10 mouse cellular contexts compared by ENCODE assay signal in the genomic region with DNA sequence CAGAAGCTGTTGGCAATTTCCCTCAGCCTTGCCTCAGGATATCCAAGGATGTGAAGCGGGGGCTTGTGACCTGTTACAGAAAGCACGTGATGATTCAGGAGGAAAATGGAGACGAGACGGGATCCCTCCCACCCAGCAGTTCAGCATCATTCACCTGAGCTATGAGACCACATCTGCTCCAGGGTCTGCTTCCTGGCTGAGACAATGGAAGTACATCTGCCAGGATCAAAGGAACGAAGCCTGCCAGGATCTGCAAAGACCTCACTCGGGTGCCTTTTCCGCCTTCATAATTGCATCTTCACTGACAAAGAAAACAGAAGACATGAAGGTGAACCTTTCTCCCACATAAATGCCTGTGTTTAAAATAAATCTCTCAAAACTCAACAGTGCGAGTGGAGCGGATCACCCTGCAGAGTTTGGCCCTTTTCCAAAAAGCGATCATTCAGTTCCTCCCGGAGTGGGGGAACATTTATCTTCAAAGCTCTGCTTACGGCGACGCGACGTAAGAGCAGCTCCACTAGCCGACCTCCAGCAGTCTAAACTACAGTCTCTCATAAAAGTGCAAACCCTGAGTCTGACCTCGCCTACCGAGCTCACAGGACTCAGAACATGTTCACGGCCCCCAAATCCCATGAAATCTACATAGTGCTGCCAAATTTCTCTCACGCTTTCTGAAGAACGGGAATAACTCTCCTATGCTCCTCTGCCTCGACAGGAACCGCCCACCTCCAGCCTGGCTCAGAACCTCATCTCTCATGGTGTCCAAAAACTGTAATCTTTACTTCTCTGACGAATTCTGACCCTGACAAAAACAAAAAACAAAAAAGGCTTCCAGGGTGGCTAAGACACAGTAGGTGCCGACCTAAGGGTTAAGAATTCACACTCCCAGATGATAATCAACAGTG.
A peak's percentile ranks its signal among the peaks of the same experiment; 100 is the strongest.
DNase-seq lines count a peak whose midpoint lies in the region; ATAC-seq lines count a peak whose summit lies in the region.
"Had no signal": no experiment of that assay in that cellular context is flagged by ENCODE, and none has a peak within 500 bp of the region (broad histone marks: within the 10 kb centered on the region; RNA-seq: fewer than 3 reads in every experiment).

No protein-coding gene starts in this region.

- no peaks in the 10 kb centered on the region for H3K4me1 ChIP-seq in forebrain, embryonic 15.5 days
- H3K4me1 ChIP-seq in forebrain, embryonic 12.5 days, result no peaks in the 10 kb centered on the region
- H3K4me1 ChIP-seq in kidney, embryonic 16.5 days (ENCODE audit: insufficient read depth, low read length), result peaks cover 8% of the 10 kb centered on the region; the same call in 1 of the 2 replicates
- H3K4me1 ChIP-seq in intestine, embryonic 16.5 days (ENCODE audit: control insufficient read depth, insufficient read depth, low read length), result no peaks in the 10 kb centered on the region

- no peaks in the 10 kb centered on the region for H3K9me3 ChIP-seq in forebrain, embryonic 15.5 days
- H3K9me3 ChIP-seq in forebrain, embryonic 12.5 days, result no peaks in the 10 kb centered on the region
- 0 out of 2 replicates have a peak, but pooled peaks cover 2% of the 10 kb centered on the region for H3K9me3 ChIP-seq in kidney, embryonic 16.5 days (ENCODE audit: low read length)
- no peaks in the 10 kb centered on the region for H3K9me3 ChIP-seq in intestine, embryonic 16.5 days (ENCODE audit: control insufficient read depth, low read length)

- H3K36me3 ChIP-seq in forebrain, embryonic 15.5 days, result no peaks in the 10 kb centered on the region
- no peaks in the 10 kb centered on the region for H3K36me3 ChIP-seq in forebrain, embryonic 12.5 days (replicated peaks)
- H3K36me3 ChIP-seq in kidney, embryonic 16.5 days (ENCODE audit: insufficient read depth, low read length), result no peaks in the 10 kb centered on the region
- no peaks in the 10 kb centered on the region for H3K36me3 ChIP-seq in intestine, embryonic 16.5 days (ENCODE audit: control insufficient read depth, insufficient read depth, low read length)

- DNase-seq in kidney, postnatal 10 days, result no peak
- peak; percentile 8 for DNase-seq in NIH3T3 (ENCODE audit: low read depth)
- no peak for DNase-seq in urinary bladder, adult 2 months (ENCODE audit: low spot score)
- DNase-seq in lung, postnatal 14 days, result no peak

- ATAC-seq in forebrain, embryonic 15.5 days (replicated peaks), result no peak
- no peak for ATAC-seq in forebrain, embryonic 12.5 days (ENCODE audit: low FRiP score)
- ATAC-seq in kidney, embryonic 16.5 days (ENCODE audit: low FRiP score, low TSS enrichment), result no peak
- ATAC-seq in intestine, embryonic 16.5 days, result no peak
- ATAC-seq: CD4-positive, CD25-positive, alpha-beta regulatory T cell, adult 4 months had no signal

- peak overlapping the region; percentile 14 for H3K4me2 ChIP-seq in forebrain, embryonic 15.5 days (replicated peaks)
- H3K4me2 ChIP-seq in forebrain, embryonic 12.5 days, result no peak overlapping the region
- peak overlapping the region; percentile 23 for H3K4me2 ChIP-seq in kidney, embryonic 16.5 days (replicated peaks; ENCODE audit: low read depth, low read length)
- H3K4me2 ChIP-seq in intestine, embryonic 16.5 days (ENCODE audit: low read depth, low read length), result peak overlapping the region; percentile 37

- H3K9ac ChIP-seq in forebrain, embryonic 15.5 days (replicated peaks), result no peak overlapping the region
- no peak overlapping the region for H3K9ac ChIP-seq in forebrain, embryonic 12.5 days
- H3K9ac ChIP-seq in kidney, embryonic 16.5 days (replicated peaks; ENCODE audit: low read length), result no peak overlapping the region
- no peak overlapping the region for H3K9ac ChIP-seq in intestine, embryonic 16.5 days (ENCODE audit: low read depth, low read length)

- no peak overlapping the region for H3K4me3 ChIP-seq in forebrain, embryonic 15.5 days
- H3K4me3 ChIP-seq in forebrain, embryonic 12.5 days (replicated peaks), result no peak overlapping the region
- H3K4me3 ChIP-seq in kidney, embryonic 16.5 days (ENCODE audit: low read length), result 0 out of 2 replicates have a peak overlapping the region, but pooled peaks have one; percentile 10
- 0 out of 2 replicates have a peak overlapping the region, but pooled peaks have one; percentile 6 for H3K4me3 ChIP-seq in intestine, embryonic 16.5 days (ENCODE audit: low read length)

- H3K27me3 ChIP-seq in forebrain, embryonic 15.5 days, result no peaks in the 10 kb centered on the region
- H3K27me3 ChIP-seq in forebrain, embryonic 12.5 days, result no peaks in the 10 kb centered on the region
- H3K27me3 ChIP-seq in kidney, embryonic 16.5 days (ENCODE audit: insufficient read depth, low read length), result no peaks in the 10 kb centered on the region
- no peaks in the 10 kb centered on the region for H3K27me3 ChIP-seq in intestine, embryonic 16.5 days (replicated peaks; ENCODE audit: control insufficient read depth, insufficient read depth, low read length)

- WGBS in forebrain, embryonic 15.5 days, result 54% methylated on average over 26 of the region's 26 CpGs
- WGBS in forebrain, embryonic 12.5 days, result 79% methylated on average over 26 of the region's 26 CpGs
- WGBS in kidney, embryonic 16.5 days, result 32% methylated on average over 26 of the region's 26 CpGs
- WGBS in intestine, embryonic 16.5 days, result 40% methylated on average over 26 of the region's 26 CpGs

- H3K27ac ChIP-seq in forebrain, embryonic 15.5 days (replicated peaks), result no peak overlapping the region
- no peak overlapping the region for H3K27ac ChIP-seq in forebrain, embryonic 12.5 days
- H3K27ac ChIP-seq in kidney, embryonic 16.5 days (ENCODE audit: low read length), result no peak overlapping the region
- no peak overlapping the region for H3K27ac ChIP-seq in intestine, embryonic 16.5 days (ENCODE audit: low read length)
- H3K27ac ChIP-seq: macrophage had no signal

Comparison
In these comparisons a context has a peak if more than half of its experiments do, and no peak if none do; other contexts are left out.
1. H3K4me3 ChIP-seq: peak in kidney, embryonic 16.5 days (single experiment) and intestine, embryonic 16.5 days (single experiment); none in forebrain, embryonic 15.5 days (single experiment) and forebrain, embryonic 12.5 days (single experiment).